Mouse (Mus musculus): ENCODE measurements at regions not wholly inside any gene's neighbourhood (a gene's known extent, or its start where the extent isn't known, plus 50 kb on each side); places are given as distances from the start of the nearest gene placed in this dataset.

DNA sequence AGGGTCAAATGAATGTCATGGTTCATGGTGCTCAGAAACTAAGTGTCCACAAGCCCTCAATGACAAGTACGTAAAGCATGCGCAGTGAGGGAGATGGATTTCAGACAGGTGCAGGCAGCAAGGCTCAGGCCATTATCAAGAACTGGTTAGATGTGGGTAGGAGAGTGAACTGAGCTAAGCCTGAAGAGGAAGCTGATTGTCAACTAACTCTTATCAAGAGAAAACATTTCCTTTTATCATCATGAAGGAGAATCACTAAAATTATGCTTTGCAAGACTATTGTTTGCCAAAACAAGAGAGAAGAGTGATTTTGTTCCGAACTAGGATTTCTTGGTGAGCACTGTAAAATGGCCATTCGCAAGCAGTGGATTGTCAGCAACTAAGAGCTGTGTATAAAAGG, 164.7 kb upstream of the Fam98a start:
- no peak for DNase-seq (ENCODE audit: low read depth, low spot score)

DNA sequence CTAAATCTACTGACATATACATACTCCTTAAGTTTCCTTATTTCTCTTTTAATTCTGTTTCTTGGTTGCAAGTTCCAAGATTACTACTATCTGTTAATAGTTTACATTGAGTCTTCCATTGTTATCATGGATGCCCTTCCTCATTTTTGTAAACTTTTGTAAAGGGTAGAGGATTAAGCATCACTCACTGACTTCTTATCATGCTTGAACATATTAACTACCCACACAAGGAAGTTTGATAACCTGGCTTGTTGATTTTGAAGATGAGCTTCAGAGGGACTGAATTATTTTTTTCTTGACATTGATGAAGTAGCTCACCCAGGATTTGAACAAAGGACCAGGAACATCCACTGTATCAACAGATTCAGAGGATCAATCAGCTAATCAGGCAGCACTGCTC, 162.8 kb upstream of the Fam98a start:
- no peak for DNase-seq (ENCODE audit: low read depth, low spot score)

DNA sequence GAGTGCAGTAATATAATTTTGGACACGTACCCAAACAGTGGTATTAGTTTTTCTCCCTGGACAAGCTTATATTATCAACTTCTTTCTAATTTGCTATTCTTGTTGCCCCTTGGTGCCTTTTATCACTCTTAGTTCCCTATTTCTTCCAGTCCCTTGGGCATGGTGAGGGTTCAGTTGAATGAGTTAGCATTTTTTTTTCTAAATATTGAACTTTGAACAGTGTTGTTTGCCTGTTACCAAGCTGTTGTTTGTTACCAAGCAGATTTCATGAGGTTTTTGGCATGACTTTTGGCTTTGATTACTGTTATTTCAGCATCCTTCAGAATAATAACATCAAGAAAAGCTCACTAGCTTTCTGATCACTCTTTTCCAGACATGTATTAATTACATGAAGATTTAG, 162.3 kb upstream of the Fam98a start:
- DNase-seq (ENCODE audit: low read depth, low spot score), result no peak

DNA sequence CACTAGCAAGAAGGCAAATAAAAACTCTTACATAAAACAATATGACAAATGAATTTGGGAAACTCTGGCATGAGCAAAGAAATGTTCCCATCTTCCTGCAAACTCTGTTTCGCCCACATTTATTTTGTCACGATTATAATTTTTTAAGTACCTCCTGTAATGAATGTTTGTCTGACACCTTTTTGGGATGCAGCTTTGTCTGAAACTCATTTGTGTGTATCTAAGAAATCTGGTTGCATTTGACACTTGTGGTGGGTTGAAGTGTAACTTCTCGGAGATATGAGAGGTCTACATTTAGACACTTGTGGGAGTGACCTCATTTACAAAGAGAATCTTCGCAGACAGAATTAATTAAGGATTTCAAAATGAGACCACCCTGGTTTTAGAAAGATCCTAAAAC, 155.9 kb upstream of the Fam98a start:
- no peak for DNase-seq (ENCODE audit: low read depth, low spot score)

DNA sequence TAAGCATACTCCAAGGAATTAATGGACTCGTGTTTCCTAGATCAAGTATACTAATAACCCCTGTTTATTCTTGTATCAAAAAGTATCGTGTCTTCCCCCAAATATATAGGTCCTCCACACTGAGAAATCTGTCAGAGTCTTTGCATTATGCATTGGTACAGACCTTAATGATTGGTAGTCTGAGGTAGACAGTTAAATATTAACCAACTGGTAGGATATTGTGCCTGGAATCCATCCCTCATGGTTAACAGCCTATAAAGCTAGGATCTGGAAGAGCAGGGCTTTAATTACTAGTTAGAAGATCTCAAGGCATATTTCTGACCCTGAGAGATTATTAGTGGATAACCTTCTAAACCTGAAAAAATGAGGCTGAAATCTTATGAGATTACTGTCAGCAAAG, 153.6 kb upstream of the Fam98a start:
- DNase-seq (ENCODE audit: low read depth, low spot score), result no peak

DNA sequence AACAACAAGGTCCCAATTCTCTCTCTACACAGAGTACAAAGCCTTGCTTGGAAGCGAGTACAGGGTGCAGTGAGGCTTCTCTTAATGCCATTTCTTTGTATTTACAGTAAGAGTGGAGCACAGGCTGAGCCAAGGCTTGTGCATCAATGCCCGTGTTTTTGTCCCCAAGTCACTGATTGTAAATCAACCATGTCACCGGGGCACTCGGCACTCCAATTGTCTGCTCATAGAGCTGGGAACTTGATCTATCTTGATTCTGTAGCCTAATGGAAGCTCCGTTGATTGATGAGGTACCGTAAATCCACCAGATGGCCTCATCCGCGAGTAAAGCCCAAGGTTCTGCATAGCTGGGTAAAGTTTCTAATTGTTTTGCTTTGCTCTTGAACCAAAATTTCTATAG, 152.1 kb upstream of the Fam98a start:
- DNase-seq (ENCODE audit: low read depth, low spot score), result no peak

DNA sequence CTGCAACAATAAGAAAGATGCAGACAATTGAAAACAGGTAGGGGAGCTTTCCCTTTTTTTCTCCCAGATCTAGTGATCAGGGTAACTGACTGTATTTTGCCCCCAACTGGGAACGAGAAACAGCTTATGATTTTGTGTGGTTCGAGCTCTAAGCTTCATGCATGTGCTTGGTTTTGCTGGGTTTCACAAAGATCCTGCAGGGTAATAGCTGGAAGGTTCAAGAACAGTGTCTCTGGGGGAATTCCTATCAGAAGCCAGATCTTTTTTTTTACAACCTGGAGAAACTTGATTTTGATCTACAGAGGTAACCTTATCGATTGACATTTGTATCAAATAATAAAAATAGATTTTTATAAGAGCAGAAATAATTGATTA, 145.0 kb upstream of the Fam98a start:
- DNase-seq (ENCODE audit: low read depth, low spot score), result no peak

DNA sequence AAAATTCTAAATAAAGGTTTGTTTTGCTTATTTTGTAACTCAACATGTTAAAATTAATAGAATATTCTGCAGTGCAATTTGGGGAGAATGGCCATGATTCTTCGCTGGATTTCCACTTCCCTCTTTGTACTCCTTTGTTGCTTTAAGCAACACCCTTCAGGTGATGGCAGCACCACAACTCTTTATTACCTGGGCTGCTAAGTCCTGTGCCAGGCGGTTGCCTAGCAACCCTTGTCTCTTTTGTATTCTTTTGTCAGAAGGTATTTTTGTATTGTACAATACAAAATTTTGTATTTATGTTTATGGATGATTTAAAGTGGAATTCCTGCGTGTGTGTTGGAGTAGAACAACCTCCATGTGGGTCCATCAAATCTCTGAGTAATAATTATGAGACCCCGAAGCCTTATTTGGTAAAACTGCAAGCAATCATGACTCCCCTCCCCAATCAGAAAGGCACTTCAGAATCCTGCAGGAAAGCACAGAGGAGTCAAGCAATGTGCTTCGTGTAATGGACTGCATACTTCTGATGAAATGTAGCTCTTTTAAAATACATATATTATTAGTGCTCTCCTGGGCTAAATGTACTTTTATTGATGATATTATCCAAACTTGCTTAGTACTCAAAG, 144.5 kb upstream of the Fam98a start:
- no peak for DNase-seq (ENCODE audit: low read depth, low spot score)

DNA sequence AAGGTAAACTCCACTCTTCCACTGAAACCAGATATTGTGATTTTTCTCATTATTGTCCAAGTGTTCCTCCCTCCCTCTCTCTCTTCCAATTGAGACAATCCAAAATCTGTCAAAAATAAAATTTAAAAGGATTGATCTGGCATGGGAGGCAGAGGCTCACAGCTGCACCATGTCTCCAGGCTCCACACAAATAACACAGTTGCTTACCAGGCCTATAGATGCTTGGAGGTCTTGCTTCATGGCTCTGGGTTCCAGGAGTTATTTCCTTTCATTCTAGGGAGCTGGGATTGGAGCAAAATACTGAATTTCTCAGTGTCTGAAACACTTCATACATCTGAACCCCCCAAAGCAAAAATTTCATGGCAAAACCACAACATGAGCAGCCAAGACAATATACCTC, 134.2 kb upstream of the Fam98a start:
- DNase-seq (ENCODE audit: low read depth, low spot score), result no peak

DNA sequence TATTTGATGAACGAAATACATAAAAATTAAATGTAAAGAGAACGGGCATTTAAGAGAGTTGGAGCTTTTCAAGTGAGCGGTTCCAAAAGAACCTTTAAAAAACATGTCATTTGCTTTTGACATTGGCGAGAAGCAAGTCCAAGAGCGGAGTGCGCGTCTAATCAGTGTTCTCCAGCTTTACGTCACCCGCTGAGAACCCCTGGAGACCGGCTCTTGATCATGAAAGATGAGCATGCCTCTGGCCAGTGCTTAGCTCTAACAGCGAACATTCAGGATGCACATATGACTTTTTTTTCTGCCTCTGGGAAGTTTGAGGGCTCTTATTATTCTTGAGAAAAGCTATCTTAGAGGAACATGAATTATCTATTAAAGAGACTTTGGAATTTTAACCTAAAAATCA, 95.2 kb upstream of the Fam98a start:
- peak; percentile 8 for DNase-seq (ENCODE audit: low read depth, low spot score)

DNA sequence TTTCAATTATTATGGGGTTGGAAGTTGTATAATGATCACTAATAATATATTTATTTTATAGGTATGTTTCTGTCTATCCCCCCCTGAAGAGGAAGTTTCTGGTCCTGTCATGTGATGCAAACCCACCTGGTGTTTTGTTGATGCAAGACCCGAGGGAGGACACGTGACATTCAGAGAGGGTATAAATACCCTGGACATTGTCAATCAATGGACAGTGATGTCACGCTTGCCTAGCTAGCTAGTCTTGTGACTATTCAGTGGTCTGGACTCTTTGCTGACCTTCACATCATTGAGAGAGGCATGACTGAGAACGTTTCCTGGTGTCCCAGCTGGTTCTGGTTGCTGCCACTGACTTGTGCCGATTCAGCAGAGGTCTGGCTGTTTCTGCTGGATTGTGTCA, 93.0 kb upstream of the Fam98a start:
- DNase-seq (ENCODE audit: low read depth, low spot score), result no peak

DNA sequence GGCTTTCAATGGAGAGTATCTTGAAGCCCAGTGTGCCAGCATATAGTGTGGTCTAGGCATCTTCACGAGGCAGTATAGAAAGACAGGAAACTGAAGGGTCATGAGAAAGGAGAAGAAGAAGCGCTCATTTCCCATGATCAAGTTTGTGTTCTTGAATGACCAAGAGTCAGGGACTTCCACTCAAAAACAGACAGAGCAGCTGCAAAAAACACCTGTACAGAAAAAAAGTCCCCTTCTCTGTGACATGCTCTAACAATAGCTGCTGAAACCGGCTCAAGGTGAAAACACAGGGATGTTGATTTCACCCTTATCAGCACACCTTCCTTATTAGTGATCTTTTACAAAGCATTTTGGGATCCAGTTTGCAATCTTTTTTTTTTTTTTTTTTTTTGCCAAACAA, 90.6 kb upstream of the Fam98a start:
- no peak for DNase-seq (ENCODE audit: low read depth, low spot score)

DNA sequence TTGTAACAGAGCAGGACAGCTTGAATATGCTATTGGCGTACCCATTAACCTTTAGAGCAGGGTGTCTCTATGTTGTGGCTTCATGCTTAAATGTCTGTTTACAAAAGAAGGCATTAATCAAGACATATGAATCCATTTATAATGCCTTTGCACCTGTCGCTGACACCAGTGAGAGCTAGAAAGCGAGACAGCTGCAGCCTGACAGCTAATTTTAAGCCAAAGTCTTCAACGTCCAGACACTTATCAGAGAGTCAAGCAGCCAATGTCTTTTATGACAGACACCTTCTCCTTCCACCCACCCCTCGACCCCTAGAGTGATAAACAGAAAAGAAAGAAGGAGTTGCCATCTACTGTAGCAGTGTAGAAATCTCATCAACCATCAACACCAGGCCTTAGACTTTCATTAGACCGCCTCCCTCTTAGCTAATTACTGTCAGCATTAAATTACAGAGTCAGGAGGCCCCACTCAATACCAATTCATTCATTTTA, 89.3 kb upstream of the Fam98a start:
- DNase-seq (ENCODE audit: low read depth, low spot score), result no peak

DNA sequence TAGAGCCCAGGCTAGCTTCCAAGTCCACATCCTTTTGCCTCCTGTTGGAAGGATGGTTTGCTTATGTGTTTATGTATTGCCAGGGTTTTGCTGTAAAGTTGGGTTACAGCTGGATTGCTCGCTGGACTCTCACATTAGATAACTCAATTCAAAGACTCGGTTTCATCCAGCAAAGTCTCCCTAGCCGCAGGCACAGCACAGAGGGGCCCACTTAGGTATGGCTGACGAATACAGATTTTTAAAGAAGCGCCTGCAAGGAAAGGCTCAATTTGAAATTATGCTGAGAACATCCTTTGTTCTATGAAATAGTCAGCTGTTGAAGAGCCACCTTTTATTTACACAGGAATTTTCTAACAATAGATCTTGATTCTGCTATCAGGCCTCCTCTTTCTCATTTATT, 88.8 kb upstream of the Fam98a start:
- no peak for DNase-seq (ENCODE audit: low read depth, low spot score)

DNA sequence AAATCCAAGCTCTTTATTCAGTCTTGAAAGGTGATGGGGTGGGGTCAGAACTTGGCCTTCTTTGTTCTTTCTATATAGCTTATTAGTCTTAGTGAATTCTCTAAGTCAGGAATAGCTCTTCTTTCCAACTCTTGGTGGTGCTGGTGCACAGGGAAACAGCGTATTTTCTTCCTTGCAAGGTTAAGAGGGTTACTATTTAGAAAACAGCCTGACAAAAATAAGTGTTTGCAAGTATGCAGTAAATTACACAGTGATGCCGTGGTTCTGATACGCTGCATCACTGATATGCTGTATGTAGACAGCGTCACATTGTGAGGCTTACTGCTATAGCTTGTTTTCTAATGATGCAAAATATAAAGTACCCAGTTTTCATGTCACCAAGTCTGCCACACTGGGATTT, 78.1 kb upstream of the Fam98a start:
- no peak for DNase-seq (ENCODE audit: low read depth, low spot score)

DNA sequence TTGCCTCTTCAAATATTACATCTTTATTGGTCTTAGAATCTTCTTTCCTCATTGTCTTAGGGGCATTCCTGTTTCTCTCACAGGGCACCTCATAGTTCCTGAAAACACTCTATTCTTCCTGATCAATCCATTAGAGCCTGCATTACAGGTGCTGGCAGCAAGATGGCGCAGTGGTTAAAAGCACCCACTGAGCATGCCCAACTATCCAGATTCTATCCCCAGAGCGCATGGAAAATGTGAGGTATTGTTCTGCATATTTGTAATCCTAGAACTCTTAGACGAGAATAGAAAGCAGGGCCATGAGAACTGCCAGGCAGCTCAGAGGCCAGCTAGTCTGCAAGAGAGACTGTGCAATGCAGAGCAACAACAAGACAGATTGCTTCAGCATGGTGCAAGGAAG, 67.7 kb upstream of the Fam98a start:
- peak; percentile 54 for DNase-seq (ENCODE audit: low read depth, low spot score)

DNA sequence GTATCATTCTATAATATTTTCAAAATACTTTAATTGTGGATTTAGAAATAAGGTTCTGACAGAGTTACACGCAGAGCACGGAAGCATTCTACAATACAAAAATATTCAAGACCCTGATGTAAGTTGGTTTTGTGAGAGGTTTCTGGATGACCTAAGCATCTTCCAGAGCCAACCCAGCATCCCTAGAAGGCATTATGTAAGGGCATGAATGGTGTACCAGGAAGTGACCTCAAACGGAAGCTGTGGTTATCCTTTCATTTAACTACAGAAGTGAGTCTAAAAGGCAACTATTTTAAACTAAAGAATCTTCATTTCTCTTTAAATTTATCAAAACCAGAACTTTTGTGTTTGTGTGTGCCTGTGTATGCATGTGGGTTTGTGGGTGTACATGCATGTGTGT, 66.8 kb upstream of the Fam98a start:
- DNase-seq (ENCODE audit: low read depth, low spot score), result no peak

DNA sequence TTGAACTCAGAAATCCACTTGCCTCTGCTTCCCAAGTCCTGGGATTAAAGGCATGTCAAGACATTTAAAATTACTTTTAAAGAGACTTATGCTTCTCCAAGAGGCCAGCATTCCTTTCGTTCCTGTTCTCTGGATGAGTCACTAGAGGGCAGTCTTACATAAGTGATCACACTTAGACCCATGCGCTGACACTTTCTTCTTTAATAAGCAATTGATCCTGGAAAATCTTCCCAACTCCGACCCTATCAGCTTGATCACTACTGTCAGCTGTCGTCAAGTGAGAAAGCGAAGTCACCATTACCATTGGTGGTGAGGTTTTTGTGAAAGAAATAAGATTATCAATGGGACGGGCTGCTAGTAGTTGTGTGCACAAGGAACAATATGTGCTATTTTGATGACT, 65.5 kb upstream of the Fam98a start:
- DNase-seq (ENCODE audit: low read depth, low spot score), result peak; percentile 48

DNA sequence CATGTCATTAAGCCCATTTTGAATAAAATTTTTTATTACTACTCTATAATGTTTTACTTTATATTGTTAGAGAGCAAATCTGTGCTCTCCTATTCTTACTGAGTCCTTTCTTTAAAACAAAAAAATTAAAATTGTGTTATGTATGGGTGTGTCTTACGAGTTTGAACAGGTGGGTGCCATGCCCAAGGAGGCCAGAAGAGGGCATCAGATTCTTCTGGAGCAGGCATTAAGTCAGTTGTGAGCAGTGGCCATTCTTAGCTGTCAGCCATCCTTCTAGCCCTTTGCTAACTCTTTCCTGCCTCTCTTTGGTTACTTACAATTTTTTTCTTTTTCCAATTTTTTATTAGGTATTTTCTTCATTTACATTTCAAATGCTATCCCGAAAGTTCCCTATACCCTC, 63.6 kb upstream of the Fam98a start:
- peak; percentile 76 for DNase-seq (ENCODE audit: low read depth, low spot score)

DNA sequence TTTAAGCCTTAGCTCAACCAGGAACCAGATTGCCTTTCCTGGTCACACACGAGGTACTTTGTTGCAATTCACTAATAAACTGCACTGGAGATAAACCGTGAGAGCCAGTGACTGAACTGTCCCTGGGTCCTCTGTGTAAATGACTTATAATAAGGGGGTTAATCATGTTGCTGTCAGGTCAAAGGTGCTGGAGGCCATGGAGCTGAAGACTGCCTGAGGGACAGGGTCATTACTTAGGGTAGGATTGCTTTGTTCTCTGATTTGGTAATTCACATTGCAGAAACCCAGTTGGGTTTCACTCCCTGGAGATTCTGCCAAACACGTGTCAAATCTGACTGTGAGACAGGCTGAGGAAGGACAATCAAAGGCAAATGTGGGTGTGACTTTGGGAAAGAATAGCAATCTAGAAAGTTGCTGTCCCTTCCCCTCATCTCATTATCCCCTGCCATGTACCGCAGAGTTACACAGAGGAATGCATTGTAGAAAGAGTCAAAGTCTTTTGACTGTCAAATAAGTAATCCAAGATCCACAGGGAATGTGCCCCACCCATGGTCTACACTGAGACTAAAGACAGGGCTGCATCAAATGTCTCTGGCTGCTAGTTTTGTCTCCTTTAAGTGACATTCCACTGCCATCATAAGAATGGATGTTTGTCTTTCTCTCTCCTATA, 51.8 kb upstream of the Fam98a start:
- peak; percentile 93 for DNase-seq (ENCODE audit: low read depth, low spot score)

Measured in R1 (cell line).